Mouse (Mus musculus): ENCODE data around the gene Msantd3. TPM values are rescaled to one million over a fixed set of nuclear protein-coding genes. Genes with fewer than 3 reads are reported as not detected.
A peak's percentile ranks its signal among the peaks of the same experiment; 100 is the strongest.

Msantd3 gene
- polyA plus RNA-seq, 1 experiment from 2014 or later = 28.4 TPM

- no peak overlapping the region for H3K4me2 ChIP-seq (ENCODE audit: low read depth, low read length)
- ATAC-seq (ENCODE audit: low read depth) = peak; percentile 64
Observed at GRCm38 (mm10) chr4:48548393-48549045, 8.8 kb downstream of the Msantd3 start.

DNA sequence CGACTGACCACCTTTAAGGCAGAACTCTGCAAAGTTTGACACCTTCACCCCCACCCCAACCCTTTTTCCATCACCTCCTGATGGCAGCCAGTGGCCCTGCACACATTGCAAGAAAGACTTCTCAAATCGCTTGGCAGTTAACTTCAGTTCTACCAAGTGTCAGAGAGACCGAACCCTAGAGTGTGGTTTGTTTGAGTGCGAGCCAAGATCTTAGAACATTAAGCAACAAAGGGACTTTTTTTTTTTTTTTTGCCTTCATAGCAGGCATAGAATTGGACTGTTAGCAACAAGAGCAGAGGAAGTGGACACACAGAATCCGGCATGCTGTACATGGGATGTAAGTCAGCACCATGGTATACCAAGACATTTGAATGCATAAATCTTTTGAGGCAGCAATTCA, 9.9 kb downstream of the Msantd3 start:
- no peak overlapping the region for H3K27ac ChIP-seq (replicated peaks; ENCODE audit: low read depth, low read length)
- no peak overlapping the region for H3K9ac ChIP-seq (ENCODE audit: low read depth, low read length)
- H3K4me3 ChIP-seq (ENCODE audit: low read depth, low read length) = no peak overlapping the region
- WGBS = 65% methylated on average over 5 of the region's 5 CpGs
- no peak for DNase-seq (ENCODE audit: low spot score)
- peaks cover 26% of the 10 kb centered on the region for H3K4me1 ChIP-seq (ENCODE audit: control insufficient read depth, insufficient read depth, low read length)
- no peaks in the 10 kb centered on the region for H3K27me3 ChIP-seq (replicated peaks; ENCODE audit: control insufficient read depth, insufficient read depth, low read length)
- no peaks in the 10 kb centered on the region for H3K9me3 ChIP-seq (ENCODE audit: control insufficient read depth, low read length)
- H3K4me2 ChIP-seq (ENCODE audit: low read depth, low read length) = no peak overlapping the region
- peaks cover 26% of the 10 kb centered on the region for H3K36me3 ChIP-seq (ENCODE audit: control insufficient read depth, insufficient read depth, low read length)
- no peak for ATAC-seq (ENCODE audit: low read depth)

More at GRCm38 (mm10) chr4:48548393-48549045, 8.8 kb downstream of the Msantd3 start:
- Histone ChIP-seq H3K27me3 (replicated peaks; ENCODE audit: control insufficient read depth, insufficient read depth, low read length) (no peaks in the 10 kb centered on the region), H3K4me3 (ENCODE audit: low read depth, low read length) (no peak overlapping the region), H3K9ac (ENCODE audit: low read depth, low read length) (no peak overlapping the region), H3K9me3 (ENCODE audit: control insufficient read depth, low read length) (no peaks in the 10 kb centered on the region), H3K4me1 (ENCODE audit: control insufficient read depth, insufficient read depth, low read length) (peaks cover 32% of the 10 kb centered on the region), H3K36me3 (ENCODE audit: control insufficient read depth, insufficient read depth, low read length) (peaks cover 18% of the 10 kb centered on the region), H3K27ac (replicated peaks; ENCODE audit: low read depth, low read length) (no peak overlapping the region)
- 12% methylated on average over 6 of the region's 6 CpGs for WGBS
- DNase-seq (ENCODE audit: low spot score) = peak; percentile 77

GRCm38 (mm10) chr4:48552486-48553064, 12.8 kb downstream of the Msantd3 start:
- no peaks in the 10 kb centered on the region for H3K9me3 ChIP-seq (ENCODE audit: control insufficient read depth, low read length)
- no peak overlapping the region for H3K4me3 ChIP-seq (ENCODE audit: low read depth, low read length)
- peaks cover 15% of the 10 kb centered on the region for H3K4me1 ChIP-seq (ENCODE audit: control insufficient read depth, insufficient read depth, low read length)
- H3K9ac ChIP-seq (ENCODE audit: low read depth, low read length) = no peak overlapping the region
- WGBS = 95% methylated on average over 27 of the region's 27 CpGs
- no peaks in the 10 kb centered on the region for H3K27me3 ChIP-seq (replicated peaks; ENCODE audit: control insufficient read depth, insufficient read depth, low read length)
- H3K36me3 ChIP-seq (ENCODE audit: control insufficient read depth, insufficient read depth, low read length) = peaks cover 40% of the 10 kb centered on the region
- ATAC-seq (ENCODE audit: low read depth) = no peak
- no peak overlapping the region for H3K27ac ChIP-seq (replicated peaks; ENCODE audit: low read depth, low read length)
- no peak for DNase-seq (ENCODE audit: low spot score)
- no peak overlapping the region for H3K4me2 ChIP-seq (ENCODE audit: low read depth, low read length)

DNA sequence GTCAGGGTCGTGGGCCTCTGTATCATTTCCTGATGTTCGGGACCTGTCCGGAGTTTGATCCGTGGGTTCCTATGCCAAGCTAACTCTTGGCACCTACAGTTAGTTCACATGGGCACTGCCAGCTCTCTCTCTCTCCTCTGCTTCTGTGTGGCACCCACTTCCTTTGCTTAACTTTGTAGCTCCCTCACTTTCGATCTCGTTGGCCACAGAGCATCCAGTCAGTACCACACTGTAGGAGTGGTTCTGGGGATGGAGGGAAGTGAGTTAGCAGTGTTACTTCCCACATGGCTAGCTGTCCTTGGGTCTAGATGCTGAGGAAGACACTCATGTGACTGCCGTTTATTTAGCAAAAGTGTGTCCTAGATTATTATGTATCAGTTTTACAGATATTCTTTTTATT, 14.4 kb downstream of the Msantd3 start:
- ATAC-seq (ENCODE audit: low read depth) (no peak), DNase-seq (ENCODE audit: low spot score) (no peak)
- Histone ChIP-seq H3K9me3 (ENCODE audit: control insufficient read depth, low read length) (no peaks in the 10 kb centered on the region), H3K9ac (ENCODE audit: low read depth, low read length) (no peak overlapping the region), H3K4me3 (ENCODE audit: low read depth, low read length) (no peak overlapping the region), H3K27me3 (replicated peaks; ENCODE audit: control insufficient read depth, insufficient read depth, low read length) (no peaks in the 10 kb centered on the region), H3K36me3 (ENCODE audit: control insufficient read depth, insufficient read depth, low read length) (peaks cover 50% of the 10 kb centered on the region), H3K4me2 (ENCODE audit: low read depth, low read length) (no peak overlapping the region), H3K4me1 (ENCODE audit: control insufficient read depth, insufficient read depth, low read length) (0 out of 2 replicates have a peak, but pooled peaks cover 4% of the 10 kb centered on the region), H3K27ac (replicated peaks; ENCODE audit: low read depth, low read length) (no peak overlapping the region)
- whole genome bisulfite sequencing = 92% methylated on average over 7 of the region's 7 CpGs

GRCm38 (mm10) chr4:48555729-48556128, 16.0 kb downstream of the Msantd3 start:
- WGBS = 17% methylated on average over 3 of the region's 3 CpGs
- no peak for DNase-seq (ENCODE audit: low spot score)
- Histone ChIP-seq H3K27ac (replicated peaks; ENCODE audit: low read depth, low read length) (no peak overlapping the region), H3K4me2 (ENCODE audit: low read depth, low read length) (no peak overlapping the region), H3K4me1 (ENCODE audit: control insufficient read depth, insufficient read depth, low read length) (no peaks in the 10 kb centered on the region), H3K4me3 (ENCODE audit: low read depth, low read length) (no peak overlapping the region), H3K9ac (ENCODE audit: low read depth, low read length) (no peak overlapping the region), H3K9me3 (ENCODE audit: control insufficient read depth, low read length) (no peaks in the 10 kb centered on the region), H3K36me3 (ENCODE audit: control insufficient read depth, insufficient read depth, low read length) (peaks cover 63% of the 10 kb centered on the region), H3K27me3 (replicated peaks; ENCODE audit: control insufficient read depth, insufficient read depth, low read length) (no peaks in the 10 kb centered on the region)
- no peak for ATAC-seq (ENCODE audit: low read depth)

DNA sequence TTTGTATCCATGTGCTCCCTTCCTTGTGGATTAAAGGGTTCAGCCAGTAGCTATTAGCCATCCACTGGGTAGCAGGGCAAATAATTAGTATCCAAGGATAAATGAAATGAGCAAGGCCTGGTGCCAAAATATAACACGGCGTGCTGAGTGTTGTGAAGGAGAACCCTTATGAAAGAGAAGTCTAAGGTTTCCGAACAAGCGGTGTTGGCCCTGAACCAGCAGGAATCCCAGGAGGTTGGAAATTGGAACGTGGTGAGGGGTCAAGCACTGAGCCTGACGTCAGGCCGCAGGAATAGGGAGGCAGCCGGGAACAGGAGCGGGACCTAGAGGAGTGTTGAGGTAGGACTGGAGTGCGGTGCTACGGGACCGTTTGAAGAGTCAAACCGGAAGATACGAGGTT, 19.9 kb downstream of the Msantd3 start:
- Histone ChIP-seq H3K36me3 (ENCODE audit: control insufficient read depth, insufficient read depth, low read length) (peaks cover 59% of the 10 kb centered on the region), H3K4me1 (ENCODE audit: control insufficient read depth, insufficient read depth, low read length) (no peaks in the 10 kb centered on the region), H3K9ac (ENCODE audit: low read depth, low read length) (no peak overlapping the region), H3K4me3 (ENCODE audit: low read depth, low read length) (no peak overlapping the region), H3K27me3 (replicated peaks; ENCODE audit: control insufficient read depth, insufficient read depth, low read length) (no peaks in the 10 kb centered on the region), H3K9me3 (ENCODE audit: control insufficient read depth, low read length) (no peaks in the 10 kb centered on the region), H3K4me2 (ENCODE audit: low read depth, low read length) (no peak overlapping the region), H3K27ac (replicated peaks; ENCODE audit: low read depth, low read length) (no peak overlapping the region)
- WGBS = 73% methylated on average over 14 of the region's 14 CpGs
- ATAC-seq (ENCODE audit: low read depth) (no peak), DNase-seq (ENCODE audit: low spot score) (no peak)

GRCm38 (mm10) chr4:48561824-48562223, 22.1 kb downstream of the Msantd3 start:
- no peak overlapping the region for H3K4me2 ChIP-seq (ENCODE audit: low read depth, low read length)
- no peaks in the 10 kb centered on the region for H3K9me3 ChIP-seq (ENCODE audit: control insufficient read depth, low read length)
- H3K27me3 ChIP-seq (replicated peaks; ENCODE audit: control insufficient read depth, insufficient read depth, low read length) = no peaks in the 10 kb centered on the region
- no peaks in the 10 kb centered on the region for H3K4me1 ChIP-seq (ENCODE audit: control insufficient read depth, insufficient read depth, low read length)
- DNase-seq (ENCODE audit: low spot score) (no peak), ATAC-seq (ENCODE audit: low read depth) (no peak)
- WGBS = 91% methylated on average over 8 of the region's 8 CpGs
- H3K9ac ChIP-seq (ENCODE audit: low read depth, low read length) = no peak overlapping the region
- H3K36me3 ChIP-seq (ENCODE audit: control insufficient read depth, insufficient read depth, low read length) = peaks cover 50% of the 10 kb centered on the region
- H3K27ac ChIP-seq (replicated peaks; ENCODE audit: low read depth, low read length) = no peak overlapping the region
- H3K4me3 ChIP-seq (ENCODE audit: low read depth, low read length) = no peak overlapping the region

DNA sequence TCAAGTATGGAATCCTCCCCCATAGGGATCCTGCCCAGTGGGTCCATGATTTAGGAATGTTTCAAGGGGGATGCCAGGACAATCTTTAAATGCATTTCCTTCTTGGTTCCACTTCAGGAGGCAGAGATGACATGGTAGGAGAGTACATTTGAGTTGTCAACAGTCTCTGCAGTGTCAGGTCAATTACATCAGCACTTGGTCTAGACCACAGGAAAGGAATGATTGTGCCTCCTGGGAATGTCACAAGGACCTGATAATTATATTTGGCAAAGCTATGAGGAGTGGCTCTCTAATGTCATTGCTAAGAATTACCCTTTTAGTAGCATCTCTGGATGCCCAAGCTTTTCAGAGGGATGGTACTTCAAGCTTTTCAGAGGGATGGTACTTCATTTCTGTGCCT, 25.2 kb downstream of the Msantd3 start:
- H3K4me3 ChIP-seq (ENCODE audit: low read depth, low read length) = no peak overlapping the region
- no peak overlapping the region for H3K27ac ChIP-seq (replicated peaks; ENCODE audit: low read depth, low read length)
- peaks cover 27% of the 10 kb centered on the region for H3K36me3 ChIP-seq (ENCODE audit: control insufficient read depth, insufficient read depth, low read length)
- no peak overlapping the region for H3K4me2 ChIP-seq (ENCODE audit: low read depth, low read length)
- no peaks in the 10 kb centered on the region for H3K9me3 ChIP-seq (ENCODE audit: control insufficient read depth, low read length)
- H3K9ac ChIP-seq (ENCODE audit: low read depth, low read length) = no peak overlapping the region
- DNase-seq (ENCODE audit: low spot score) (no peak), ATAC-seq (ENCODE audit: low read depth) (no peak)
- H3K27me3 ChIP-seq (replicated peaks; ENCODE audit: control insufficient read depth, insufficient read depth, low read length) = no peaks in the 10 kb centered on the region
- H3K4me1 ChIP-seq (ENCODE audit: control insufficient read depth, insufficient read depth, low read length) = no peaks in the 10 kb centered on the region

- no peak overlapping the region for H3K4me3 ChIP-seq (ENCODE audit: low read depth, low read length)
- H3K36me3 ChIP-seq (ENCODE audit: control insufficient read depth, insufficient read depth, low read length) = no peaks in the 10 kb centered on the region
- DNase-seq (ENCODE audit: low spot score) = no peak
- H3K9me3 ChIP-seq (ENCODE audit: control insufficient read depth, low read length) = no peaks in the 10 kb centered on the region
- no peaks in the 10 kb centered on the region for H3K4me1 ChIP-seq (ENCODE audit: control insufficient read depth, insufficient read depth, low read length)
- ATAC-seq (ENCODE audit: low read depth) = no peak
- no peak overlapping the region for H3K4me2 ChIP-seq (ENCODE audit: low read depth, low read length)
- no peak overlapping the region for H3K27ac ChIP-seq (replicated peaks; ENCODE audit: low read depth, low read length)
- 72% methylated on average over 7 of the region's 7 CpGs for WGBS
- H3K27me3 ChIP-seq (replicated peaks; ENCODE audit: control insufficient read depth, insufficient read depth, low read length) = no peaks in the 10 kb centered on the region
- H3K9ac ChIP-seq (ENCODE audit: low read depth, low read length) = no peak overlapping the region
Observed at GRCm38 (mm10) chr4:48576361-48576760, 36.6 kb downstream of the Msantd3 start.

Data from embryonic facial prominence, embryonic 14.5 days (tissue).